Mouse (Mus musculus): ENCODE results near the gene Taf1c. TPM values are rescaled to one million over a fixed set of nuclear protein-coding genes. Genes with fewer than 3 reads are reported as not detected.

Gene Taf1c
- polyA plus RNA-seq, 1 experiment from 2014 or later = 18.8 TPM

Other genes with a start within 250 kb of the Taf1c start
- 14.7 and 15.2 TPM in 2 replicates for gene Mlycd, start 210.3 kb downstream of the Taf1c start, polyA plus RNA-seq (2015; fragmentation: Nextera tagmentation; extraction: Ambion mirVana)
- 0.19 and 0.22 TPM in 2 replicates for gene Osgin1, start 171.1 kb downstream of the Taf1c start, polyA plus RNA-seq (2015; fragmentation: Nextera tagmentation; extraction: Ambion mirVana)
- 15.7 and 17.9 TPM in 2 replicates for gene Necab2, start 158.5 kb downstream of the Taf1c start, polyA plus RNA-seq (2015; fragmentation: Nextera tagmentation; extraction: Ambion mirVana)
- gene Slc38a8, start 103.5 kb downstream of the Taf1c start, polyA plus RNA-seq (2015; fragmentation: Nextera tagmentation; extraction: Ambion mirVana) = not detected in 2 replicates
- 65.8 and 67.8 TPM in 2 replicates for gene Mbtps1, start 46.5 kb downstream of the Taf1c start, polyA plus RNA-seq (2015; fragmentation: Nextera tagmentation; extraction: Ambion mirVana)
- gene Hsdl1, start 30.0 kb downstream of the Taf1c start, polyA plus RNA-seq (2015; fragmentation: Nextera tagmentation; extraction: Ambion mirVana) = 156 and 161 TPM in 2 replicates
- 0.15 and 0.51 TPM in 2 replicates for gene Dnaaf1, start 30.0 kb downstream of the Taf1c start, polyA plus RNA-seq (2015; fragmentation: Nextera tagmentation; extraction: Ambion mirVana)
- gene Adad2, start 7.5 kb upstream of the Taf1c start, polyA plus RNA-seq (2015; fragmentation: Nextera tagmentation; extraction: Ambion mirVana) = not detected in 2 replicates
- 0.09 and 0.28 TPM in 2 replicates for gene Kcng4, start 30.5 kb upstream of the Taf1c start, polyA plus RNA-seq (2015; fragmentation: Nextera tagmentation; extraction: Ambion mirVana)
- gene Wfdc1, start 61.1 kb upstream of the Taf1c start, polyA plus RNA-seq (2015; fragmentation: Nextera tagmentation; extraction: Ambion mirVana) = 2.4 and 2.9 TPM in 2 replicates
- gene Atp2c2, start 94.8 kb upstream of the Taf1c start, polyA plus RNA-seq (2015; fragmentation: Nextera tagmentation; extraction: Ambion mirVana) = 0.09 TPM in 1 of 2 replicates, not detected in the other
- gene Tldc1, start 173.2 kb upstream of the Taf1c start, polyA plus RNA-seq (2015; fragmentation: Nextera tagmentation; extraction: Ambion mirVana) = 14.5 and 14.9 TPM in 2 replicates
- 127 and 138 TPM in 2 replicates for gene Cotl1, start 235.3 kb upstream of the Taf1c start, polyA plus RNA-seq (2015; fragmentation: Nextera tagmentation; extraction: Ambion mirVana)